Mouse (Mus musculus) layer of hippocampus, adult 2 months (tissue): ENCODE measurements around the gene Lexm. TPM values are rescaled to one million over a fixed set of nuclear protein-coding genes. Genes with fewer than 3 reads are reported as not detected.

Experiments
- DNase-seq, 2 experiments: peaks; one replicate each; pipeline ENCODE4 v3.0.0; 2022; ENCODE audit warnings: low spot score in 2 of 2
- H3K27ac ChIP-seq: fragments of 200-600 bp; 2 replicates; pipeline ENCODE4 v1.8.1; 2022
- H3K4me3 ChIP-seq: fragments of 200-600 bp; 2 replicates; pipeline ENCODE4 v1.8.1; 2022; ENCODE audit warnings: mild to moderate bottlenecking
- CTCF ChIP-seq: fragments of 200-600 bp; conservative IDR thresholded peaks from 2 replicates; pipeline ENCODE4 v1.8.1; 2022; ENCODE audit warnings: antibody characterized with exemption, mild to moderate bottlenecking, moderate library complexity
- total RNA-seq, 2 experiments: library from RNA; stranded (reverse); gene quantifications; 2 replicates each; pipeline ENCODE4 v1.2.3; 2021

The Lexm gene
- total RNA-seq, 2 experiments from 2014 or later = 0.71 TPM; not detected in 1

DNA sequence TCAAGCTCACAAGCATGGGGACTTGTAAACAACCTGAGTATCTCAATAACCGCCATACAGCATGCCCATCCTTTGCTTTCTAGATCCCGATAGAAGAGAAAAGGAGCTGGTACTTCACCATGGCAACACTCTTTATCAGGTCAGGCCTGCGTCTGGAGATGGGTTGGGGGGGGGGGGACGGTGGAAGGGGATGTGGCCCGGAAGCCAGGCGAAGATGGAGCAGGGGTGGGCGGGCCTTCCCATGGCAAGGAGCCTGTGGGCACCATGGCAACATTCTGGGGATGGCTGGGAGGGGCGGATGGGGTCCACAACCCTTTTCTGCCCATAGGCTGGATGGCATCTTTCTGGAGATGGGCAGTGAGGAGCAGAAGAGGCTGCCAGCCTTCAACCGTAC, 17.0 kb upstream of the Lexm start:
- TF ChIP-seq CTCF = no peak
- peak overlapping the region; percentile 95 for H3K27ac ChIP-seq

DNA sequence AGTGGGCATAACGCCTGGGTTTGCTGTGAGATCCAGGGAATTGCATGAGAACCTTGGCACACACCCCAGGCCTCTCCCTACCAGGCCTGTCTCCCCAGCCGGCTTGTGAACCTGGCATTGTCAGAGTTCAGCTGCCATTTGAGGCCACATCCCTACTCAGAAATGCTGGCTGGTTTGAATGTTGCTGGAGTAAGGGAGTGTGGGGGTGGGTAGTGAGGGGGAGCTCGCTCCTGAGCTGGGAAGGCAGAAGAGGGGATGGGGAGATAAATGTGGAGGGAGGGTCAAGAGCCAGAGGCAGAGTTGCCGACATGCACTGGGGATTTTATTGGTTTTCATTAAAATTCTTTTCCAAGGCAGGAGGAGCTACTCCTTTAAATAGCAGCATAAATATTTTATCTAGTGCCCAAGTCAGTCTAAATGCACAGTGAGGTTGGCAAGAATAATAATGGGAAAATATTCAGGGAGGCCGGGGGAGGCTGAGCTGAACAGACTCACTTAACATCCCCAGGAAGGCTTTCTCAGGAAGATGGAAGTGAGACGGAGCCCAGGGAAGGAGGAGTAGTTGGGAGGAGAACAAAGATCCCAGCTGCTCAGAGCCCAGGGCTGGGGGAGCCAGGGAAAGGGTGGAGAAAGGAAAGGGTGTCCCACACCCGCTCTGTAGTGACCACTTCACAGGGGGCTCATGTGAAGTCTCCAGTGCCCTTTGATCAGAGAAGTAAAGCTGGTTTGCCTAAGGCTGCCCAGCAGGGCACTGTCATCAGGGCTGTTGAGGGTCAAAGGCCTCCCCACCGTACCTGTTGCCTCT, 16.4 kb upstream of the Lexm start:
- peak overlapping the region; percentile 95 for H3K27ac ChIP-seq
- DNase-seq = no peak
- no peak overlapping the region for H3K4me3 ChIP-seq
- no peak for TF ChIP-seq CTCF

More for the DNA sequence above, 17.0 kb upstream of the Lexm start:
- H3K4me3 ChIP-seq = no peak overlapping the region
- no peak for DNase-seq

DNA sequence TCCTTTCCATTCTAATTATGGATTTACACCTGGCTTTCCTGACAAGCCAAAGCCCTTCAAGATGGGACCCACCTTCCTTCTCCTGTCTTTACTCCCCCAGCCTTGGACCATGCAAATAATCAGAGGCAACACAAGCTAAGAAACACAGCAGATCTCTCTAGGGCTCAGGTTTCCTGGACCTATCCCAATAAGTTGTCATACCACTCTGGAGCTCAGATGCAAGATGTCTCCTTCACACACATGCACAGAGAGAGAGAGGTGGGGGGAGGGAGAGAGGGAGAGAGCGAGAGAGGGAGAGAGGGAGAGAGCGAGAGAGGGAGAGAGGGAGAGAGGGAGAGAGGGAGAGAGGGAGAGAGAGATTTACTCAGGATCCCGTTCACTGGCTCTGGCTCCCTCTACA, 15.3 kb upstream of the Lexm start:
- DNase-seq = no peak
- TF ChIP-seq CTCF = no peak
- Histone ChIP-seq H3K27ac (peak overlapping the region; percentile 95), H3K4me3 (no peak overlapping the region)

DNA sequence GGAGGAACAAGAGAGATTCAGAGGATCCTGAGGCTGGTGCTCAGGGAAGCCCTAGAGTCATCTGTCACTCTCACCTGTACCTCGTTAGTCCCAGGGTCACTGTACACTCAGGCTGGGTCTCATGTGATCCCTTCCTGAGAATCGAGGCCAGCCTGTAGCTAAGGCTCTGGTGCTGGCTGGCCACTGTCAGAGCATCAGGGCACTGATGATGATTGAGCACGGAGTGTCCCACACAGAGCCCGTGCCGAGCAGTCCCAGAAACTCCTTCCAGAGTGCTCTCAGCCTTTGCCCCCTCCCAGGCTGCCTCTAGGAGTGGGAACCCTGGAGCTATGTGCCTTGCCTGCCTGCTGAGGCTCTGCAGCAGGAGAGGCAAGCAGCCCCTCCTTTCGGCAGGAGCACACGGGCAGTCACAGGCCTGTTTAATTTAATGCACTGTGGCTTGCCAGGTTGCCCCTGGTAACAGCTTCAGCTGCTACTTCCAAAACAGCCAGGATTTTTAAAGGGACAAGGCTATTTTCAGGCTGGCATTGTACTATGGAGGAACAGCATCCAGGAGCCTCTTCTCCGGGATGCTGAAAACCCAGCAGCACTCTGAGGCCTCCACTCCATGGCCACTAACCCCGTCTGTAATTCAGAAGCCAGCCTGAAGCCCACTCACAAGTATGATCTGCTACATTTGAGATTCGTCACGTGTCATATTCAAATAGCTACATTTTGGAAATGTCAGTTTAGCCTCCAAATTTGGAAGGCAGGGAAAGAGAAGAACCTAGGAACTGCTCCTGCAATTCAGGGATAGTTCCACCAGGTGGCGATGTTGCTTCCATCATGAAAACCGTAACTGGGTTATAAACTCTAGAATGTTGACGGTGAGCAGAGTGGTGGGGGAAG, 13.5 kb upstream of the Lexm start:
- Histone ChIP-seq H3K4me3 (peak overlapping the region; percentile 33), H3K27ac (peak overlapping the region; percentile 95)
- TF ChIP-seq CTCF = peak; percentile 96
- DNase-seq = peak; percentile 92 to 94

DNA sequence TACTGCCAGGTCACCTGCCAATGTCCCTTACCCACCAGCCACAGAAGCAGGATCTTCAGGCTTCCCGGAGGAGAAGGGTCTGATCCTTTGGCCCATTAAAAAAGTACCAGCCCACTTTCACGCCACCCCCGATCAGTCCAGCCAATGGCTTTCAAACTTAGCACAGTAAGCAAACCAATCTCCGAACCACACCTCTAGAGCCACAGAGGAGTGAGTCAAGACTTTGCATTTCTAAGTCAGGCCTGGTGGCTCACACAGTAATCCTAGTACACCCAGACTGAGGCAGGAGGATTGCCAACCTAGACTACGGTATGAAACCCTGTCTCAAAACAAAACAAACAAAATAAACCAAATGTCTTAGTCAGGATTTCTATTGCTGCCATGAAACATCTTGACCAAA, 12.3 kb upstream of the Lexm start:
- no peak for TF ChIP-seq CTCF
- no peak for DNase-seq
- Histone ChIP-seq H3K4me3 (no peak overlapping the region), H3K27ac (peak overlapping the region; percentile 95; the same call in 1 of the 2 replicates)

DNA sequence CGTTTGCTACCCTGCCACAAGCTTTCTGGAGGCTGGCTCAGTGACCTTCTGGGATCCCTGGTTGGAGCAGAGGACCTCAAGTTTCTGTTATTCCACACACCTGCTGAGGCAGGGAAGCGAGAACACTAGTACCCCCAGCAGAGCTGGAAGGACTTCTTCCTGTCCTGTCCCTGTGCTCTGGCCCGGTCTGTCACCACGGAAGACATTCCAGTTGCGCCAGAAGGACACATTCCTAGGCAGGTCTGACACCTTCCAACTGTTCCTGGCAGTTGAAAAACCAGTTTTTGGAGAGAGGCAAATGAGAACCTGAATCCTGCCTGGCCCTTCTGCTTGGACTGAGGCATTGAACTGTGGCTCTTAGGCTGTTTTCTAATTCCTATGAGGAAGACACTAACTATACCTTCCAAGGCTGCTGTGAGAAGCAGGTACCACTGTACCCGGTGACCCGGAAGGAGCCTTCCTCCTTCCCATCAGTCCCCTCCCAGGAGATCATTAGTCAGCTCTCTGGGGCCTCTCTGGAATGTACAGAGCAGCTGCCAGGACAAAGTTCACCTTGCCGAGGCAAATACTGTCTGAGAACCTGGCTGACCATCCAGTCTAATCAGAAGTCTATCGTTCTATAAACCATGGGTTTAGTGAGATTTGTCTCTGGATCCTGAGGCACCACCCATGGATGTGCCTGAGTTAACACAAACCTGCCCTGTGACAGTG, 11.8 kb upstream of the Lexm start:
- no peak for DNase-seq
- Histone ChIP-seq H3K4me3 (no peak overlapping the region), H3K27ac (peak overlapping the region; percentile 60; the same call in 1 of the 2 replicates)
- no peak for TF ChIP-seq CTCF

DNA sequence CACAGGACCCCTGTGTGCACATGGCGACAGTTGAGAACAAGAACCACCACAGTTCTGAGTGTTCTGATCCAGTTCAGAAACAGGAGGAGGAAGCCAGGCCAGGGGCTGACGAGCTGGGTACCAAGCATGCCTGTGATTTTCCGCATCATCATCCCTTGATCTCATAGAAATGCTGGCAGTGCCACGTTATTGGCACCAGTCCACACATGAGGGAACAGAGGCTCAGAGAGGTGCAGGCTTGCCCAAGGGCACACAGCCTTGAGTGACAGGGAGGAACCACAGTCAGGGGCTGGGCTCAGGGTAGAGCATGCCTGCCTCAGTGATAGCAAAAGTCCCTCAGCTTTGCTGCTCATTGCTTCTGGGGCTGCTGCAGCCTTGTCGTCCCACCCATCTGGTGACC, 10.8 kb upstream of the Lexm start:
- H3K27ac ChIP-seq = peak overlapping the region; percentile 51; the same call in 1 of the 2 replicates
- no peak for TF ChIP-seq CTCF
- DNase-seq = peak in 1 of 2 experiments; percentile 31
- H3K4me3 ChIP-seq = no peak overlapping the region

DNA sequence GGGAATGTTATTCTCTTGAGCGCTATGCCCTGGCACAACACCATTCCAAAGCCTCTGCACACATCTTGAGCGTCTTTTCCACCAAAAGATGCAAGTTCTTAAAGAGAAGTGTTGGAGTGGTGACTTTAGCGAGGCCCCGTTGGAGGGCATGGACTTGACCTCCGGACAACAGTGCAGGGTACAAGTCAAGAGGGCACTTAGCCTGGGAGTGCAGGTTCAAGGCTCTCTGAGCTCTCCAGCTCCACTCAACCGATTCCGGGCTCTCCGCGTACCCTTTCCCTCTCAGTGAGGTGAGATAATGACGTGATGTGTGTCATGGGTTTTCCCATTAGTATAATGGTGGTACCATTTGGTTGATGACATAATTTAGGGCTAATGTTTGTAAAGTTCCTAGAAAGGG, 7.2 kb upstream of the Lexm start:
- no peak for TF ChIP-seq CTCF
- Histone ChIP-seq H3K27ac (no peak overlapping the region), H3K4me3 (no peak overlapping the region)
- no peak for DNase-seq

DNA sequence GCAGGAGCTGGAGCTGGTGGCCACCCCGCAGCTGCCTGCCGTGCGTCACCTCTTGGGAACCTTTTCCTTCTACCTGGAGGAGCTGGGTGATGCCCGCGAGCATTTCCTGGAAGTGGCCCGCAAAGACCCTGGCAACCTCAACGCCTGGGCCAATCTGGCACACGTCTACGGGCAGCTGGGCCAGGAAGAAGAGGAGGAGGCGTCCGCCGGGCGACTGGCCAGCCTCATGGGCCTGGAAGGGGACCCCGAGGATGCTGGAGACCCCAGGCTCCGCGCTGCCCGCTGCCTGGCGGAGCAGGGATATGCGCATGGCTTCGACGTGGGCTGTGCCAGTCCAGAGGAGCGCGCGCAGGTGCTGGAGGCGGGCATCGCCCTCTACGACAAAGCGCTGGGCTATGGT, 5.7 kb upstream of the Lexm start:
- DNase-seq = no peak
- no peak overlapping the region for H3K27ac ChIP-seq
- no peak for TF ChIP-seq CTCF
- H3K4me3 ChIP-seq = peak overlapping the region; percentile 8; the same call in 1 of the 2 replicates

DNA sequence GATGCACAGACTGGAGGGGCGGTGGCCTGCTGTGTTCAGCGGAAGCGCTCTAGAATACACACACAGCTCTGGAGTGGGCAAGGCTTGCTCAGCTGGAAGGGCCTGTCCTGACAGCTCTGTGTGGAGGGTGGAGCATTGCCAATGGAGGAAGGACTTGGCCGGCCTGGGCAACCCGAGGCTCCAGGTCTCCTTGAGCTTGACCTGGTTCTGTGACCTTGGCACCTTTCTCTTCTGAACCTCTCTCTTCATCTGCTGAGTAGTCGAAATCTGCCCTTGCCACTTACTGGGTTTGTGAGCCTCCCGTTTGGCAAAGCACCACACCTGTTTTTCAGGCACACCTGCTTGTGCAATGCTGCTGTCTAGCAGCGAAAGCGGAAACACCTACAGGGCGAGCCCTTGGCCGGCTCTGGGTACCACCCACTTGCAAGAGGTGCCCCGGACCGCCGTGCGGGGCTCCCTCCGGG, 5.0 kb upstream of the Lexm start, which contains the start of gene Ttc22:
Ttc22 (plus strand) TSS at position 403 of the 464 bp plus-strand sequence.
- H3K27ac ChIP-seq = no peak within 1 kb of the TSS
- no peak for DNase-seq
- H3K4me3 ChIP-seq = peak within 1 kb of the TSS; percentile 8; the same call in 1 of the 2 replicates
- TF ChIP-seq CTCF = no peak

DNA sequence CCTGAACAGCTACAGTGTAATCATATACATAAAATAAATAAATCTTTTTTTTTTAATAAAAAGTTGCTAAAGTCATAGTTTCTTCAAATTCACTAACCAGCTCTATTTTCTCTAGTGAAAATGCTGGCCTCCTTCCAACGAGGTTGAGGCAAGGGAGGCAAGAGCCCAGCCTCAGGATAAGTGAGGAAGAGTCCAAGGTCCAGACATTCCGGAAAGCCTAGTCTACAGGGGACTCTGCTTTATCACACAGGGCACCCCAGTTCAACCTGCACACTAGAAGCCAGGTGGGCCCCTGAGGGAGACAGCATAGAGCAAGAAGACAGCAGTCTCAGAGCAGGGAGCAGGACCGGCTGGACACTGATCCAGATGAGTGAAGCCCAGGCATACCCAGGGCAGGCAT, 4.4 kb upstream of the Lexm start:
- TF ChIP-seq CTCF = no peak
- no peak overlapping the region for H3K27ac ChIP-seq
- DNase-seq = no peak
- H3K4me3 ChIP-seq = no peak overlapping the region

DNA sequence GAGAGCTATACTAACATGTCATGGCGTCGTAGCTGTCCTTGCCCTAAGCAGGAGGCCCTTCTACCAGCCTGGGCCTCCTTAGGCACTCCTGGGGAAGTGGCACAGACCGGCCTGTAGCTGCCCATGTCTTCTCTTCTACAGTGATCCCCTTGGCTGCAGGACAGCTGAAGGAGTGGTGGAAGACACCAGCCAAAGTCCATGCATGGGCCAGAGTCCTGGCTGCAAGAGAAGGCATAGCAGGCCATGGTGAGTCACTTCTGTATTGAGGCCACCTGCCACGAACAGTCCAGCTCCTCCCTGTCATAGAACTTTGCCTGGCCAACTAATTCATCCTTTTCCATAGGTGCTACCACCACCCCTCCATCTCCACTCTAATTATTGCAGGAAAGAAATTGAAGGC, 1.9 kb upstream of the Lexm start:
- TF ChIP-seq CTCF = no peak
- H3K4me3 ChIP-seq = no peak overlapping the region
- DNase-seq = no peak
- no peak overlapping the region for H3K27ac ChIP-seq
